Mouse (Mus musculus) heart, adult 2 months (tissue): ENCODE data around the gene Sh2b3. TPM values are rescaled to one million over a fixed set of nuclear protein-coding genes. Genes with fewer than 3 reads are reported as not detected.

Experiments used
- DNase-seq, 2 experiments: peaks; one replicate each; pipeline ENCODE4 v3.0.0; 2021
- H3K27ac ChIP-seq: fragments of 200-600 bp; 2 replicates; pipeline ENCODE4 v1.8.1; 2022
- H3K27me3 ChIP-seq: fragments of 200-500 bp; 2 replicates; pipeline ENCODE4 v1.6.1; 2012; ENCODE audit warnings: mild to moderate bottlenecking, low read length, inconsistent platforms, mixed read lengths; ENCODE audit not compliant: control insufficient read depth, insufficient read depth
- H3K36me3 ChIP-seq: fragments of 200-500 bp; 2 replicates; pipeline ENCODE4 v1.6.1; 2012; ENCODE audit warnings: low read length, inconsistent platforms; ENCODE audit not compliant: control insufficient read depth, insufficient read depth
- H3K4me1 ChIP-seq: fragments of 200-500 bp; 2 replicates; pipeline ENCODE4 v1.6.1; 2011; ENCODE audit warnings: low read length; ENCODE audit not compliant: control insufficient read depth, insufficient read depth
- H3K4me3 ChIP-seq: fragments of 200-600 bp; 2 replicates; pipeline ENCODE4 v1.8.1; 2022
- H3K79me2 ChIP-seq: fragments of 200-500 bp; replicated peaks from 2 replicates; pipeline ENCODE4 v1.6.1; 2012; ENCODE audit warnings: mild to moderate bottlenecking, inconsistent platforms, low read length, moderate library complexity, mixed read lengths; ENCODE audit not compliant: control insufficient read depth, insufficient read depth
- H3K9ac ChIP-seq: fragments of 200-500 bp; 2 replicates; pipeline ENCODE4 v1.6.1; 2012; ENCODE audit warnings: low read depth, mild to moderate bottlenecking, control low read depth, inconsistent platforms, low read length, mixed read lengths
- CTCF ChIP-seq: fragments of 200-600 bp; IDR thresholded peaks from 2 replicates; pipeline ENCODE4 v1.8.1; 2022; ENCODE audit warnings: antibody characterized with exemption, mild to moderate bottlenecking, moderate library complexity
- EP300 ChIP-seq: fragments of 200-500 bp; IDR thresholded peaks from 2 replicates; pipeline ENCODE4 v1.6.1; 2011; ENCODE audit warnings: low read depth, low read length, control low read depth; ENCODE audit not compliant: insufficient read depth
- POLR2A ChIP-seq: fragments of 200-500 bp; IDR thresholded peaks from 2 replicates; pipeline ENCODE4 v1.6.1; 2011; ENCODE audit warnings: mild to moderate bottlenecking, low read depth, low read length, control low read depth; ENCODE audit not compliant: insufficient read depth
- WGBS: fragments of 180-500 bp; shearing (Covaris S2); methylation state at CpG from one replicate; pipeline ENCODE4 v1.1.7; 2018; 5-methylcytosine and 5-hydroxymethylcytosine counted together
- intact Hi-C: fragments of 180-260 bp; cut with DNase I; formaldehyde crosslinking; loops from one replicate; pipeline ENCODE4 v1.15.1; 2025
- polyA plus RNA-seq: library from polyadenylated mRNA; depleted of rRNA; stranded (reverse); fragments of >200 nt; gene quantifications from 2 replicates; pipeline ENCODE4 v1.2.3, GENCODE M21; 2012
- total RNA-seq, 2 experiments: library from RNA; stranded (reverse); gene quantifications; 2 replicates each; pipeline ENCODE4 v1.2.3; 2021

Sh2b3 gene
- total and polyA plus RNA-seq, 3 experiments = 19.3 to 22.5 (median 21.6) TPM

DNA sequence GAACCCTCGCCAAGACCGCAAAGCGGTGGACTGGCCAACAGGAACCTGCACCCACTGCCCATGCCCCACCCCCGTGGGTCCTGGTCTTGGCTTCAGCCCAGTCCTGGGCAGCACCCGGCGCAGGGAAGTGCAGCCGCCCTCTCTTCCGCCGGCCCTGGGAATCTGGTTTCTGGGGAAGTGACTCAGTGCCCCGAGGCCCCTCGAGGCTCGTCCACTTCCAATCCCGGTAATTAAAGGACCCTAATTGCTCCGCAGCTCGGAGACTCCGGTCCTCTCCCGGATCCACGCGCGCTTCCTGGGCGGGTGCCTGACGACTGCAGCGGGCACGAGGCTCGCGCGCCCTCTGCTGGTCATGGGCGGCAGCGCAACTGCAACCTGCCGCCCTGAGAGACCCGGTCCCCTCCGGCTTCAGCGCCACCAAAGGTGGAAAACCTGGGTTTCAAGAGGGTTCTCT lies 5.2 kb upstream of the Sh2b3 start:
- Histone ChIP-seq H3K79me2 (no peaks in the 10 kb centered on the region), H3K27me3 (no peaks in the 10 kb centered on the region), H3K36me3 (no peaks in the 10 kb centered on the region), H3K4me1 (peaks cover 13% of the 10 kb centered on the region), H3K9ac (peak overlapping the region; percentile 8), H3K4me3 (peak overlapping the region; percentile 56), H3K27ac (peak overlapping the region; percentile 52)
- intact Hi-C loops = loop anchor here (1.0 to 10.0 kb wide), 3 partner anchors 27 to 215 kb away; no protein-coding TSS in a partner anchor
- TF ChIP-seq CTCF (no peak; the same call in 1 of the 2 replicates), EP300 (0 out of 2 replicates have a peak, but pooled peaks have one; percentile 74), POLR2A (peak; percentile 38; the same call in 1 of the 2 replicates)
- WGBS = under 1% methylated on average over 33 of the region's 33 CpGs
- peak; percentile 91 to 94 for DNase-seq

DNA sequence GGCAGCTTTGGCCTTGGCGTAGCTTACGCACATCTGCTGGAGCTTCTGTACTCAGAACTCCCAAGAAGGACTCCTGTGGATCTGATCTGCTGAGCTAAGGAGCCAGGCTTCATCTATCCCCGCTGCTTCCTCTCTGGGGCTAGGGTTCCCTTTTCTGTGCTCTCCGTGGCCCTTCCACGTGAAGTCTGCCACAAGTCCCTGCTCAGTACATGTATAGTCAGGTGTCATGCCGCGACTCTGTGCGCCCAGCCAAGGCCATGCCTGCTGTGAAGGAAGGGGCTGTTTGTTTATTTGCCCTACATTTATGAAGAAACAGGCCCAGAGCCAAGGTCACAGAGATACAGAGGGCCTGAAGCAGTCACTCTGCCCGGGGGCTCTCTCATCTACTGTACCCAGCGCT lies 4.5 kb upstream of the Sh2b3 start:
- H3K79me2 ChIP-seq = no peaks in the 10 kb centered on the region
- peak in 1 of 2 experiments; percentile 37 for DNase-seq
- H3K27ac ChIP-seq = peak overlapping the region; percentile 52
- H3K27me3 ChIP-seq = no peaks in the 10 kb centered on the region
- no peak overlapping the region for H3K9ac ChIP-seq
- H3K4me1 ChIP-seq = peaks cover 13% of the 10 kb centered on the region
- H3K4me3 ChIP-seq = no peak overlapping the region
- intact Hi-C loops = loop anchor here (1.0 to 10.0 kb wide), 3 partner anchors 27 to 215 kb away; no protein-coding TSS in a partner anchor
- H3K36me3 ChIP-seq = no peaks in the 10 kb centered on the region
- 46% methylated on average over 10 of the region's 10 CpGs for WGBS
- TF ChIP-seq EP300 (no peak), CTCF (no peak), POLR2A (no peak)

DNA sequence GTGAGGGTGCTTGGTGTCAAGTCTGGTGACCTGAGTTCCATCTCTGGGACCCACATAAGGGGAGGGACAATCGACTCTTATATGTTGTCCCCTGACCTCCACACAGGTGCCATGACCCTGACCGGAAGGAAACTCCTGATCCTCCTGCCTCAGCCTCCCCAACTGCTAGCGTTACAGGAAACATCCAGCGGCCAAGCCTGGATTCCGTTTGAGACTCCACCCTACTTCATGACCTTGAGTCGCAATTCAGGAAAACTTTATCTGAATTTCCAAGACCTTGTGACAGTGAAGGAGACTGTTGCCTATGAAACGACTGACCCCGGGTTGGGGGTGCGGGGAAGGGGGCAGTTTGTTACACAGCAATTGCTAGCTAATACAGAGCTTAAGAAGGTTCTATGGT lies 4.1 kb upstream of the Sh2b3 start:
- no peak for DNase-seq
- Histone ChIP-seq H3K4me3 (no peak overlapping the region), H3K79me2 (no peaks in the 10 kb centered on the region), H3K36me3 (no peaks in the 10 kb centered on the region), H3K27me3 (no peaks in the 10 kb centered on the region), H3K4me1 (peaks cover 13% of the 10 kb centered on the region), H3K27ac (no peak overlapping the region), H3K9ac (no peak overlapping the region)
- intact Hi-C loops = loop anchor here (5.0 to 10.0 kb wide), 2 partner anchors 47 to 214 kb away; no protein-coding TSS in a partner anchor
- no peak for TF ChIP-seq EP300
- no peak for TF ChIP-seq POLR2A
- no peak for TF ChIP-seq CTCF
- 69% methylated on average over 9 of the region's 9 CpGs for WGBS

DNA sequence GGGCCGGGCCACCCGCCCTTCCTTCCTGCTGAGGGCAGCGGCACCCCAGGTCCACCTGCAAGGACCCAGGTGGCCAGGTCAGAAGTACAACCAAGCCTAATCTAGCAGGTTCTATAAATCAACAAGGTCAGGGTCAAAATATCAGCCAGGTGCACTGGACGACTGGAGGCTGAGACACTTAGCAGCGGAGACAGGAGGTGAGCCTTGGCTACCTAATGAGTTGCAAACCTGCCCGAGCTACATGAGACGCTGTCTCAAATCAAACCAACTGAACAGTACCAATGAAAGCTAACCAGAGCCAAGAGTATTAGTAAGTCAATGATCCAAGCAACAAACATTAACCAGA lies 1.7 kb upstream of the Sh2b3 start:
- no peak for TF ChIP-seq CTCF
- TF ChIP-seq POLR2A = no peak
- no peak for TF ChIP-seq EP300
- Histone ChIP-seq H3K36me3 (no peaks in the 10 kb centered on the region), H3K79me2 (no peaks in the 10 kb centered on the region), H3K9ac (peak overlapping the region; percentile 31; the same call in 1 of the 2 replicates), H3K27me3 (no peaks in the 10 kb centered on the region), H3K4me1 (peaks cover 18% of the 10 kb centered on the region), H3K27ac (peak overlapping the region; percentile 98), H3K4me3 (no peak overlapping the region; the same call in 1 of the 2 replicates)
- no peak for DNase-seq
- 30% methylated on average over 7 of the region's 7 CpGs for WGBS
- intact Hi-C loops = loop anchor here (5.0 kb wide), 1 partner anchor 127 kb away; the partner anchor contains the start of gene Atxn2

DNA sequence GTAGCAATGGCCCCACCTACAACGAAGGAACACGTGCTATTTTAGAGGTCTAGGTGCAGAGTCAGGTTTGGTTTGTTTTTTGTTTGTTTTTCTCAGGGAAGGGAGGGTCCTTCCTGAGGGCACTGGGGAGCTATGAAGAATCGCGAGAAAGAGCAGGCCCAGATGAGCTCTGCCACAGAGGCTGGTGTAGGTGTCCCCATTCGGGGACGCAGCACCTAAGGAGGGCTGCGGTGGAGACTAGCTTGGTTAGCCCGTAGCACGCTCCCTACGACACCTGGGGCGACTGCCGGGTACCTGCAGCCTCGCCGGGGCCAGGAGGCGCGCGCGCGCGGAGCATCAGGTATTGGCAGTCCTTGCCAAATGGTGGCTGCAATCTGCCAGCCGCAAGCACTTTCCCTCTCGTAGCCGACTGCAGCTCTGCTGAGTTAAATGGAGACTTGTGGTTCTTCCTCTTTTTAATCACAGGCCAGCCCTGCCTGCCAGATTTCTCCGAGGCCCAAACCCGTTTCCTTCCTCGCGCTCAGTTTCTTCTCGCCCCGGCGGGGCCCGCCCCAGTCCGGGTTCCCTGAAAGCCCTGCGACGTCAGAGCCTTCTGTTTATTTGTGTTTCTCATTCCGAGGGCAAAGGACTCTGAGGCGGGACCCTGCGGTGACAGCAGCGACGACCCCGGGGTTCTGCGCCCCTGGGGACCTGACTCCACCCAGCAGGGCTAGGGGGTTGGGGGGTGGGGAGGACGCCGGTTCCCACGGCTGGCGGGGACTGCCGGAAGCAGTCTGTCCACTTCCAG lies 1.1 kb upstream of the Sh2b3 start:
- no peaks in the 10 kb centered on the region for H3K79me2 ChIP-seq
- DNase-seq = peak; percentile 79 to 87
- WGBS = 3% methylated on average over 46 of the region's 46 CpGs

DNA sequence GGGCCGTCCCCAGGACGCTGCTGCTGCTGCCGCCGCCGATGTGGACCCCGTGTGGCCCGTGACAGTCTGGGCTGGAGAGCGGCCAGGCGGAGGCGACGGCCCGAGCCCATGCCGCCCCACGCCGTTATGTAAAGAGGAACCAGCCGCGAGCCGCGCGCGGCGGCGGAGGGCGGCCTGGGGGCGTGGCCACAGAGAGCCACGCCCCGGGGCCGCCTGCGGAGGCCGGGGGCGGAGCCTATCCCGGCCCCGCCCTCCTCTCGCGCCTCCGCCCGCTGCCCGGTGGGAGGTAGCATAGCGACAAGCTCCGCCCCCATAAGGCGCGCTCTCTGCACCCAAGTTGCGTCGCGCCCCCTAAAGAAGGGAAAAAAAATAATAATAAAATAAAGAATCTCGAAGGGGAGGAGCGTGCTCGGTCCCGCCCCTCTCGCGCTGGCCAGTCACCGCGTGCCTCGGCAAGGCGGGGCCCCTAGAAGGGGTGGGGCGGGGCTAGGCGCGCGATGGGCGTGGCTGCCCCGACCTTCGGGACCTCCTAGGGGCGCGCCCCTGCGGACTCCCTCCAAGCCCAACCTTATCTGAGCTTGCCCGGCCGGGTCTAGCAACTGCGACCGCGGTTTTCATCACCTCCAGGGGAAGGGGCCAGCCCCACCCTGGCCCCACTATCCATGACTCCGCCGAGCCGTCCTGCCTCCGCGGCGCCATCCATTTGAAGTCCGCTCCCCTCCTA lies 592 bp downstream of the Sh2b3 start:
- Histone ChIP-seq H3K9ac (peak overlapping the region; percentile 91), H3K36me3 (peaks cover 2% of the 10 kb centered on the region; the same call in 1 of the 2 replicates), H3K27me3 (no peaks in the 10 kb centered on the region), H3K79me2 (peaks cover 11% of the 10 kb centered on the region), H3K27ac (peak overlapping the region; percentile 98), H3K4me3 (peak overlapping the region; percentile 74), H3K4me1 (peaks cover 20% of the 10 kb centered on the region)
- DNase-seq = peak; percentile 95 to 96
- TF ChIP-seq CTCF (peak; percentile 31; the same call in 1 of the 2 replicates), EP300 (0 out of 2 replicates have a peak, but pooled peaks have one; percentile 6), POLR2A (peak; percentile 82)
- under 1% methylated on average over 74 of the region's 77 CpGs for WGBS
- intact Hi-C loops = loop anchor here (5.0 kb wide), 1 partner anchor 125 kb away; the partner anchor contains the start of gene Atxn2

More for the DNA sequence above, 1.1 kb upstream of the Sh2b3 start:
- H3K9ac ChIP-seq = peak overlapping the region; percentile 57
- no peaks in the 10 kb centered on the region for H3K27me3 ChIP-seq
- no peak for TF ChIP-seq CTCF
- peak; percentile 18; the same call in 1 of the 2 replicates for TF ChIP-seq POLR2A
- H3K4me1 ChIP-seq = peaks cover 17% of the 10 kb centered on the region
- peak overlapping the region; percentile 98 for H3K27ac ChIP-seq
- H3K36me3 ChIP-seq = no peaks in the 10 kb centered on the region
- peak overlapping the region; percentile 74 for H3K4me3 ChIP-seq
- intact Hi-C loops = loop anchor here (5.0 kb wide), 1 partner anchor 126 kb away; the partner anchor contains the start of gene Atxn2
